Mouse (Mus musculus) heart, adult 2 months (tissue): ENCODE measurements around the gene B4galt5.

Experiments
- CTCF ChIP-seq: fragments of 200-600 bp; IDR thresholded peaks from 2 replicates; pipeline ENCODE4 v1.8.1; 2022; ENCODE audit warnings: antibody characterized with exemption, mild to moderate bottlenecking, moderate library complexity
- POLR2A ChIP-seq: fragments of 200-500 bp; IDR thresholded peaks from 2 replicates; pipeline ENCODE4 v1.6.1; 2011; ENCODE audit warnings: mild to moderate bottlenecking, low read depth, low read length, control low read depth; ENCODE audit not compliant: insufficient read depth

DNA sequence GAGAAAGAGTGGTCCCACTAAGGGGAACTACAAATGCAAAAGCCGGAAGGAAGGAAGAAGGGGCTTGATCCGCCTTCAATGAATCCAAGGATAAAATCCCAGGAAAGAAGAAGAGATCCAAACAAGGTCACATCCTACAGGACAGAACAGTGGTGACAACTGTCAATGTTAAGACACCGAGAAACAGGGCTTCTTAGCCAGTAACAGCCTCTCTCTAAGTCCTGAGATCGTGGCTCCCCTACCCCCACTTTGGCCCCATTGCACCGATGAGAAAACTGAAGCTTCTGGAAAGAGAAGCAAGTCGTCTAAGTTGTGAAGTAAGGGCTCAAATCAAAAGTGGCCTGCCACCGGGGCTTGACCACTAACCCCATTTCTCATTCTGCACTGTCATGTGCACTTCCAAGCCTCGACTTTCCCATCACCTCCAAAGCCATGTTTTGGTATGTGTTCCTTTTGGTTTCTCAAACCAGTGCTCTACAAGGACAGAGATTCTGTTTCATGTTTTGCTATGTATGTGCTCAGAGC, 1.2 kb upstream of the B4galt5 start:
- TF ChIP-seq CTCF (no peak), POLR2A (no peak)
